Mouse (Mus musculus) midbrain, embryonic 16.5 days (tissue): Measurements from ENCODE around the gene Dnase2a. TPM values are rescaled to one million over a fixed set of nuclear protein-coding genes. Genes with fewer than 3 reads are reported as not detected.
A peak's percentile ranks its signal among the peaks of the same experiment; 100 is the strongest.

Experiments
- ATAC-seq: fragments of 200-750 bp; cut with Nextera tagmentation; 2 replicates; pipeline ENCODE4 v1.8.0; 2017; ENCODE audit warnings: moderate TSS enrichment
- H3K27ac ChIP-seq: fragments of 300-500 bp; sonication (generic); 2 replicates; pipeline ENCODE4 v1.5.1; 2014; ENCODE audit warnings: mild to moderate bottlenecking, low read length, mixed read lengths
- H3K27me3 ChIP-seq: fragments of 300-500 bp; sonication (generic); 2 replicates; pipeline ENCODE4 v1.6.1; 2014; ENCODE audit warnings: low read depth, low read length, mixed read lengths; ENCODE audit not compliant: control insufficient read depth, insufficient read depth
- H3K36me3 ChIP-seq: fragments of 300-500 bp; sonication (generic); 2 replicates; pipeline ENCODE4 v1.6.1; 2014; ENCODE audit warnings: mild to moderate bottlenecking, low read length, moderate library complexity, mixed read lengths; ENCODE audit not compliant: control insufficient read depth, insufficient read depth
- H3K4me1 ChIP-seq: fragments of 300-500 bp; sonication (generic); 2 replicates; pipeline ENCODE4 v1.6.1; 2014; ENCODE audit warnings: mild to moderate bottlenecking, low read length, mixed read lengths; ENCODE audit not compliant: control insufficient read depth, insufficient read depth
- H3K4me2 ChIP-seq: fragments of 300-500 bp; sonication (generic); 2 replicates; pipeline ENCODE4 v1.6.1; 2014; ENCODE audit warnings: mild to moderate bottlenecking, low read length, mixed read lengths
- H3K4me3 ChIP-seq: fragments of 300-500 bp; sonication (generic); 2 replicates; pipeline ENCODE4 v1.5.1; 2014; ENCODE audit warnings: low read depth, mild to moderate bottlenecking, low read length, moderate library complexity, mixed read lengths
- H3K9ac ChIP-seq: fragments of 300-500 bp; sonication (generic); 2 replicates; pipeline ENCODE4 v1.6.1; 2014; ENCODE audit warnings: low read depth, low read length, mixed read lengths
- H3K9me3 ChIP-seq: fragments of 300-500 bp; sonication (generic); replicated peaks from 2 replicates; pipeline ENCODE4 v1.6.1; 2014; ENCODE audit warnings: mild to moderate bottlenecking, low read length, mixed read lengths; ENCODE audit not compliant: control insufficient read depth, poor library complexity, severe bottlenecking
- WGBS: fragments of 180-500 bp; shearing (Covaris S2); extraction: QIAGEN DNeasy Blood & Tissue Kit; methylation state at CpG from one replicate; pipeline ENCODE4 v1.1.7; 2014; 5-methylcytosine and 5-hydroxymethylcytosine counted together
- polyA plus RNA-seq: library from polyadenylated mRNA; unstranded; fragments of >200 nt; fragmentation: Nextera tagmentation; extraction: Ambion mirVana; gene quantifications from 2 replicates; pipeline ENCODE4 v1.2.1, GENCODE M21; 2015

The Dnase2a gene
- polyA plus RNA-seq, 1 experiment from 2014 or later, result 6.1 TPM

DNA sequence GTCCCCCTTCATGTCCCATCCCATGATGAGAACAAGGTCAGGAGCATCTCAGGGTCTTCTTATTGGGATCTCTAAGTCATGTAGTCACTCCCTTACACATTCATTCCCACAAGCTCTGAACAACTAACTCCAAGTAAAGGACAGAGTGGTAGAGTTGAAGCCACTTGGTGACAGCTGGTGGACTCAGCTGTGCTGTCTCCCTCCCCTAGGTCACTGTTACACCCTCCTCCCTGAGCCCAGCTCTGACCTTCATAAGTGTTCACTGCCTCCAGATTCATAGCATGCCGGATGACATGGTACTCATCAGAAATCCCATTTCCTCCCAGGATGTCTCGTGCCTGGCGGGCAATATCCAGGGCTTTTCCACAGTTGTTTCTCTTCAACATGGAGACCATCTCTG, 20.1 kb upstream of the Dnase2a start:
- Histone ChIP-seq H3K4me3 (no peak overlapping the region), H3K27me3 (no peaks in the 10 kb centered on the region), H3K4me1 (peaks cover 6% of the 10 kb centered on the region), H3K9ac (no peak overlapping the region), H3K4me2 (no peak overlapping the region), H3K9me3 (no peaks in the 10 kb centered on the region), H3K27ac (no peak overlapping the region), H3K36me3 (peaks cover 20% of the 10 kb centered on the region)
- WGBS, result 94% methylated on average over 3 of the region's 3 CpGs
- ATAC-seq, result no peak

DNA sequence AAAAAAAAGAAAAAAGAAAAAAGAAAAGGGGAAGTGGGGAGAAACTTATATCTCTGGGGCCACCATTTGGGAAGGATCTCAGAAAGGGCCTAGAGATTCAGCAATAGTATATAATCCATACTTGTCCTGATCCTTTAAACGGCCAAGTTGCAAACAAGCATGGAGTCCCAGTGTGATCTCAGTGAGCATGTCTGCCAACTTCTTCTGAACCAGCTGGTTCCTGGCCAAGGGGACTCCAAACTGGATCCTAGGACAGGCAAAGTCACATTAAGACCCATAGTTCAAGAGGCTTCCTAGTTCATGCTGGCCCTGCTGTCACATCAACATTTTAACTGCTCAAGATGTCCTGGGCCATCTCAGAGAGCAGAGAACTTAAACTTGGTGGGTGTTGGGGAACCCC, 19.2 kb upstream of the Dnase2a start:
- peaks cover 20% of the 10 kb centered on the region for H3K36me3 ChIP-seq
- no peak overlapping the region for H3K4me2 ChIP-seq
- 79% methylated on average over 1 of the region's 1 CpGs for WGBS
- H3K27me3 ChIP-seq, result no peaks in the 10 kb centered on the region
- peaks cover 9% of the 10 kb centered on the region for H3K4me1 ChIP-seq
- H3K9ac ChIP-seq, result no peak overlapping the region
- H3K9me3 ChIP-seq, result no peaks in the 10 kb centered on the region
- H3K4me3 ChIP-seq, result no peak overlapping the region
- ATAC-seq, result no peak
- H3K27ac ChIP-seq, result no peak overlapping the region

DNA sequence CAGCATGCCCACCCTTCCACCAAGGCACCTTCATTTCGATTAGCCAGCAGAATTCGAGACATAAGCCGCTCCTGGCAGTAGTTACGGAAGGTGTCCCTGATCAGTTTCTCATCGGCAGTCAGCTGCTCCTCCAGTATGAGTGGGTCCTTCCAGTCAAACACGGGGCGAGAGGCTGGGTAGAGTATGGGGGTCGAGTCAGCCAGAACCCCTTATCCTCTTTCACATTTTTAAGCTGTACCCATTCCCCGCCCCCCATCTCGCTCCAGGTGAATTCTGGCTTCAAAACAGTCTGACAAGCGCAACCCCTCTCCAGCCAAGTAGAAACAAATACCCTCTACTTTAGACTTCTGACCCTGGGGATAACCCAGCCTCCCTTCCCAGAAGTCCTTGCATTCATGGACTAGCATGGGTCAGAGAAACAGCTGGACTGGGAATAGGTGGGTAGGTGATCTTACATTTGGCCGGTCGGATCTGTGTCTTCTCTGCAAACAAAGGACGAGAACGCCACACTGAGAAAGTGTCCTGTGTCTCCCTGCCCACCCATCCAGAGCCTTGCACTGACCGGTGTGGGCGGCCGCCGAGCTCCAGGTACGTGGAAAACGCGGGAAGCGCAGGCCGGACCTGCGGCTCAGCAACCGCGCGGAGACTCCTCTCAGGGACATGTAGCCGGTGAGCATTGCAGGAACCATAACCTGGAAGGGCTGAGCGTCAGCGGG, 15.2 kb upstream of the Dnase2a start:
- Histone ChIP-seq H3K4me2 (peak overlapping the region; percentile 71), H3K9me3 (no peaks in the 10 kb centered on the region), H3K27ac (peak overlapping the region; percentile 71), H3K4me3 (peak overlapping the region; percentile 82), H3K4me1 (peaks cover 12% of the 10 kb centered on the region), H3K9ac (peak overlapping the region; percentile 84), H3K27me3 (no peaks in the 10 kb centered on the region), H3K36me3 (peaks cover 8% of the 10 kb centered on the region; the same call in 1 of the 2 replicates)
- 12% methylated on average over 31 of the region's 31 CpGs for WGBS
- peak; percentile 76; the same call in 1 of the 2 replicates for ATAC-seq

DNA sequence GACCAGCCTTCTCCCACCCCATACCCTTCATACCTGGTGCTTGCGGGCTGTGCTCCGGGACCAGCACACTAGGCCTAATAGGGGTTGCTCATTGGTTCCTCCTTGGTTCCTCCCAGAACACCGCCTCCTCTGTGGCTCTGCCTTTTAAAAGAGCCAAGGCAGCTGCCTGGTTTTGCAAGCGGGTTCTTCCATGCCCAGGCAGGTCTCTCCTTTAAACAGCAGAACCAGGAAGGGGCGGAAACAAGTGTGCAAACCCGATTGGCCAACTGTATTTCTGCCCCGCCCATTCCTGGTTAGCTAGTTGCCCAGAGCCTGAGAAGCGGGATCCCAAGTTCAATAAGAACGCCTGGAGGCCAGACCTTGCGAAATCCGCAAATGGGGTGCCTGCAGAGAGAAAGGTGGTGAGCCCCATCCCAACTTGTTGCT, 14.6 kb upstream of the Dnase2a start, which contains the start of gene Gcdh:
Gcdh (minus strand) TSS at position 213 of the 426 bp plus-strand sequence.
- WGBS, result 0% methylated on average over 11 of the region's 11 CpGs
- H3K9me3 ChIP-seq, result no peaks in the 10 kb centered on the region
- H3K4me2 ChIP-seq, result peak within 1 kb of the TSS; percentile 71
- peak within 1 kb of the TSS; percentile 71 for H3K27ac ChIP-seq
- peak within 1 kb of the TSS; percentile 84 for H3K9ac ChIP-seq
- peak within 1 kb of the TSS; percentile 82 for H3K4me3 ChIP-seq
- peaks cover 6% of the 10 kb centered on the region; the same call in 1 of the 2 replicates for H3K36me3 ChIP-seq
- no peaks in the 10 kb centered on the region for H3K27me3 ChIP-seq
- peaks cover 12% of the 10 kb centered on the region for H3K4me1 ChIP-seq
- peak; percentile 99 for ATAC-seq

DNA sequence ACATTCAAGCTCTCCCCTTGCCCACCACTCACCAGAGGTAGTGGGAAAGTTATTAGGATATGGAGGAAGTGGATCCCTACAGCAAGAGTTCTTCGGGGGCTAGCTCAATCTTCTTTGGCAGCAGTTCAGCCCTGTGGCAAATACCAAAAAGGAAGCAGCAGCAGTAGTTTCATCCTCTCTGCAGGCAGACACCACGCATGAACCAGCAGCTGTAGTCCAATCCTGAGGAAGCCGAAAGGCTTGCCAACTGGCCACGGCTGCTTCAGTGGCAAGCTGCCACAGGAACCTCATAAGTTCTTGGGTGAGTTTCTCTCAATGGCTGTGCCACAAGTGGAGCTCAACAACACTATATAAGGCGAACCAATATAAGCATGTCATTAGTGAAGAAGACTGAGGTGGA, 12.4 kb upstream of the Dnase2a start:
- Histone ChIP-seq H3K27ac (no peak overlapping the region), H3K36me3 (no peaks in the 10 kb centered on the region), H3K4me2 (no peak overlapping the region), H3K9ac (no peak overlapping the region), H3K9me3 (no peaks in the 10 kb centered on the region), H3K4me3 (no peak overlapping the region), H3K27me3 (no peaks in the 10 kb centered on the region), H3K4me1 (peaks cover 12% of the 10 kb centered on the region)
- 86% methylated on average over 5 of the region's 5 CpGs for WGBS
- ATAC-seq, result no peak

DNA sequence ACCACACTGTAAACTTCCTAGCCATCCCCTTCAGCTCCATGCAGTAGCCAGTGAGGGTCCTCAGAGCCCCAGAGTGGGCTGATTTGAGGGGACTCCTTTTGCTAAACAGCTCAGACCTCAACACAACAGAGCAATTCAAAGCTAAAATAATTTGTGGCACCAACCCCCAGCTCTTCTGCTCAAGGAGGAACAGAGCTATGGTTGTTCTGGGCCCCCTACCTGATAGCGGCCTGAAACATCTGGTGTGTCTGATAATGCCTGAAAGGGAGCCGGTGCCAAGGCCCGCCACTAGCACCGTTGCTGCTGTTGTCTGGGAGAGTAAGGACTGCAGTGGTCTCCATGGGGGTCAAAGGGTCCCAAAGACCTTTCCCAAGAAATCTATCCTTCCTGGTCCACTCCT, 7.3 kb upstream of the Dnase2a start:
- H3K27me3 ChIP-seq, result no peaks in the 10 kb centered on the region; the same call in 1 of the 2 replicates
- H3K36me3 ChIP-seq, result no peaks in the 10 kb centered on the region
- ATAC-seq, result no peak
- H3K27ac ChIP-seq, result no peak overlapping the region
- H3K9me3 ChIP-seq, result no peaks in the 10 kb centered on the region
- no peak overlapping the region for H3K4me3 ChIP-seq
- no peak overlapping the region for H3K4me2 ChIP-seq
- H3K9ac ChIP-seq, result no peak overlapping the region
- WGBS, result 61% methylated on average over 4 of the region's 4 CpGs
- H3K4me1 ChIP-seq, result peaks cover 11% of the 10 kb centered on the region

DNA sequence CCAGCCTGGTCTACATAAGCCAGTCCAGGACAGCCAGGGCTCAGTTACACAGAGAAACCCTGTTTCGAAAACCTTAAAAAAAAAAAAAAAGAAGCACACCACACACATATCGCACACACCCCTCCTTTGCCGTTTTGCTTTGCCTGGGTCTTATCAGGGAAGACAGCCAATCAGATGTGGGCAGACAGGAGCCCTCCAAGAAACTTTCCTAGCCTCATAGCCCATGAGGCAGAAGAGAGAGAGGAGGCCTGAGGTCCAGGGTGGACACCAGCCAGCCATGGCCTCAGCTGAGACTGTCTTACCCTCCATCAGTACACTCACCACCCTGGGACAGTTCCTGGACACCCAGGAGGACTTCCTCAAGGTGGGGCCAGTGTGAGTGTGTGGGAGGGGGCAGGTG, 6.6 kb upstream of the Dnase2a start, which contains the start of gene Klf1:
Klf1 (plus strand) TSS at position 177 of the 400 bp plus-strand sequence.
- peak within 1 kb of the TSS; percentile 40 for H3K9ac ChIP-seq
- H3K4me3 ChIP-seq, result peak within 1 kb of the TSS; percentile 48
- WGBS, result 90% methylated on average over 3 of the region's 3 CpGs
- peaks cover 11% of the 10 kb centered on the region for H3K4me1 ChIP-seq
- H3K27me3 ChIP-seq, result no peaks in the 10 kb centered on the region; the same call in 1 of the 2 replicates
- H3K9me3 ChIP-seq, result no peaks in the 10 kb centered on the region
- no peak within 1 kb of the TSS for H3K27ac ChIP-seq
- H3K36me3 ChIP-seq, result no peaks in the 10 kb centered on the region
- H3K4me2 ChIP-seq, result peak within 1 kb of the TSS; percentile 95
- ATAC-seq, result no peak

DNA sequence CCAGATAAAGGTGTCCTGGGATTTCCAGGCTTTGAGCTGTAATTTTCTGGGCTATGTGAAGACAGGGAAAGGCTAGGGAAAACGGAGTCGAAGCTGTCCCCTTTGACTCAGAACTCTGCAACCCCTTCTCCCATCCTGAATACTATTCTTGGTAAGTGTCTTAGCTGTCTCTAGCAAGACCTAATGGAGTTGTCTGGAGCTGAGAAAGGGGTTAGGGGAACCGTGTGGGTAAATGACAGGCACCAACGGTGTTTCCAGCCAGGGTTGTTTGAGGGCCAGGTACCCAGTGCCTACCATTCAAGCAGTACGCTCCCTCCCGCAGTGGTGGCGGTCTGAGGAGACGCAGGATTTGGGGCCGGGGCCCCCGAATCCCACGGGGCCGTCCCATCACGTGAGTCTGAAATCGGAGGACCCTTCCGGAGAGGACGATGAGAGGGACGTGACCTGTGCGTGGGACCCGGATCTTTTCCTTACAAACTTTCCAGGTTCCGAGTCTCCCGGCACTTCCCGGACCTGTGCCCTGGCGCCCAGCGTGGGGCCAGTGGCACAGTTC, 5.9 kb upstream of the Dnase2a start:
- peak overlapping the region; percentile 40 for H3K9ac ChIP-seq
- H3K36me3 ChIP-seq, result no peaks in the 10 kb centered on the region
- H3K4me3 ChIP-seq, result peak overlapping the region; percentile 48
- peak; percentile 4 for ATAC-seq
- peak overlapping the region; percentile 95 for H3K4me2 ChIP-seq
- H3K27me3 ChIP-seq, result no peaks in the 10 kb centered on the region; the same call in 1 of the 2 replicates
- H3K4me1 ChIP-seq, result peaks cover 11% of the 10 kb centered on the region
- H3K9me3 ChIP-seq, result no peaks in the 10 kb centered on the region
- H3K27ac ChIP-seq, result no peak overlapping the region
- WGBS, result 3% methylated on average over 24 of the region's 24 CpGs
